Mouse (Mus musculus) intestine, postnatal 0 days (tissue): Measurements from ENCODE around the gene Arrdc4. TPM values are rescaled to one million over a fixed set of nuclear protein-coding genes. Genes with fewer than 3 reads are reported as not detected.
A peak's percentile ranks its signal among the peaks of the same experiment; 100 is the strongest.

Experiments used
- ATAC-seq: fragments of 200-750 bp; cut with Nextera tagmentation; 2 replicates; pipeline ENCODE4 v1.8.0; 2017; ENCODE audit warnings: mild to moderate bottlenecking, moderate TSS enrichment, moderate library complexity
- H3K27ac ChIP-seq: fragments of 300-500 bp; sonication (generic); 2 replicates; pipeline ENCODE4 v1.5.1; 2014; ENCODE audit warnings: mild to moderate bottlenecking, low read depth, low read length, moderate library complexity
- H3K27me3 ChIP-seq: fragments of 300-500 bp; sonication (generic); replicated peaks from 2 replicates; pipeline ENCODE4 v1.6.1; 2014; ENCODE audit warnings: low read length, mixed read lengths; ENCODE audit not compliant: control insufficient read depth, insufficient read depth
- H3K36me3 ChIP-seq: fragments of 300-500 bp; sonication (generic); 2 replicates; pipeline ENCODE4 v1.6.1; 2014; ENCODE audit warnings: mild to moderate bottlenecking, moderate library complexity; ENCODE audit not compliant: control insufficient read depth, insufficient read depth
- H3K4me1 ChIP-seq: fragments of 300-500 bp; sonication (generic); replicated peaks from 2 replicates; pipeline ENCODE4 v1.6.1; 2014; ENCODE audit warnings: antibody characterized with exemption, low read length, mixed read lengths; ENCODE audit not compliant: control insufficient read depth, insufficient read depth
- H3K4me2 ChIP-seq: fragments of 300-500 bp; sonication (generic); replicated peaks from 2 replicates; pipeline ENCODE4 v1.6.1; 2014; ENCODE audit warnings: low read depth, mild to moderate bottlenecking, moderate library complexity
- H3K4me3 ChIP-seq: fragments of 300-500 bp; sonication (generic); 2 replicates; pipeline ENCODE4 v1.5.1; 2014; ENCODE audit warnings: low read depth, low read length
- H3K9ac ChIP-seq: fragments of 300-500 bp; sonication (generic); 2 replicates; pipeline ENCODE4 v1.6.1; 2014; ENCODE audit warnings: mild to moderate bottlenecking, low read depth, low read length
- H3K9me3 ChIP-seq: fragments of 300-500 bp; sonication (generic); 2 replicates; pipeline ENCODE4 v1.6.1; 2016; ENCODE audit warnings: mixed run types; ENCODE audit not compliant: control insufficient read depth
- CTCF ChIP-seq: sonication (generic); IDR thresholded peaks from 2 replicates; pipeline ENCODE4 v1.5.1; 2016; ENCODE audit warnings: low read depth, mild to moderate bottlenecking, control low read depth, antibody characterized with exemption, moderate library complexity
- WGBS: fragments of 180-500 bp; shearing (Covaris S2); extraction: QIAGEN DNeasy Blood & Tissue Kit; methylation state at CpG from one replicate; pipeline ENCODE4 v1.1.7; 2014; 5-methylcytosine and 5-hydroxymethylcytosine counted together
- polyA plus RNA-seq: library from polyadenylated mRNA; unstranded; fragments of >200 nt; fragmentation: Nextera tagmentation; extraction: Ambion mirVana; gene quantifications from 2 replicates; pipeline ENCODE4 v1.2.1, GENCODE M21; 2015

The Arrdc4 gene
- polyA plus RNA-seq = 104 and 107 TPM in 2 replicates

- Histone ChIP-seq H3K4me2 (peak within 1 kb of the TSS; percentile 70), H3K27ac (peak within 1 kb of the TSS; percentile 98), H3K4me1 (peaks cover 13% of the 10 kb centered on the region), H3K9ac (peak within 1 kb of the TSS; percentile 92), H3K4me3 (peak within 1 kb of the TSS; percentile 74), H3K36me3 (peaks cover 9% of the 10 kb centered on the region), H3K27me3 (no peaks in the 10 kb centered on the region), H3K9me3 (no peaks in the 10 kb centered on the region)
- TF ChIP-seq CTCF = no peak
- WGBS = under 1% methylated on average over 54 of the region's 54 CpGs
- peak; percentile 99 for ATAC-seq
Measured at GRCm38 (mm10) chr7:68748761-68749635, at the start of gene Arrdc4. Gene Arrdc4 (minus strand): TSS chr7:68749241.

- WGBS = 74% methylated on average over 5 of the region's 5 CpGs
- no peak overlapping the region for H3K9ac ChIP-seq
- ATAC-seq = no peak
Measured at GRCm38 (mm10) chr7:68795578-68795977, 46.5 kb upstream of the Arrdc4 start.

GRCm38 (mm10) chr7:68788711-68789110, 39.7 kb upstream of the Arrdc4 start:
- H3K27ac ChIP-seq = no peak overlapping the region
- H3K9me3 ChIP-seq = no peaks in the 10 kb centered on the region
- no peak overlapping the region for H3K4me2 ChIP-seq
- WGBS = 69% methylated on average over 3 of the region's 3 CpGs
- TF ChIP-seq CTCF = no peak
- no peaks in the 10 kb centered on the region for H3K36me3 ChIP-seq
- no peaks in the 10 kb centered on the region for H3K4me1 ChIP-seq
- no peak overlapping the region for H3K4me3 ChIP-seq
- H3K27me3 ChIP-seq = no peaks in the 10 kb centered on the region
- H3K9ac ChIP-seq = no peak overlapping the region
- ATAC-seq = no peak

More at GRCm38 (mm10) chr7:68795578-68795977, 46.5 kb upstream of the Arrdc4 start:
- Histone ChIP-seq H3K27me3 (no peaks in the 10 kb centered on the region), H3K36me3 (no peaks in the 10 kb centered on the region), H3K27ac (no peak overlapping the region), H3K4me2 (no peak overlapping the region), H3K4me3 (no peak overlapping the region), H3K4me1 (no peaks in the 10 kb centered on the region), H3K9me3 (no peaks in the 10 kb centered on the region)
- TF ChIP-seq CTCF = no peak

- Histone ChIP-seq H3K27ac (peak overlapping the region; percentile 74), H3K36me3 (no peaks in the 10 kb centered on the region), H3K4me3 (no peak overlapping the region), H3K4me1 (no peaks in the 10 kb centered on the region; the same call in 1 of the 2 replicates), H3K9me3 (no peaks in the 10 kb centered on the region), H3K27me3 (no peaks in the 10 kb centered on the region), H3K4me2 (no peak overlapping the region), H3K9ac (no peak overlapping the region)
- no peak for TF ChIP-seq CTCF
- peak; percentile 23 for ATAC-seq
- WGBS = 47% methylated on average over 2 of the region's 2 CpGs
Measured at GRCm38 (mm10) chr7:68771757-68772094, 22.7 kb upstream of the Arrdc4 start.

GRCm38 (mm10) chr7:68770894-68771756, 22.1 kb upstream of the Arrdc4 start:
- peak; percentile 95 for ATAC-seq
- H3K4me3 ChIP-seq = no peak overlapping the region
- peak overlapping the region; percentile 74 for H3K27ac ChIP-seq
- no peaks in the 10 kb centered on the region for H3K27me3 ChIP-seq
- no peak overlapping the region for H3K9ac ChIP-seq
- 34% methylated on average over 7 of the region's 7 CpGs for WGBS
- H3K36me3 ChIP-seq = no peaks in the 10 kb centered on the region
- no peak for TF ChIP-seq CTCF
- H3K4me1 ChIP-seq = no peaks in the 10 kb centered on the region; the same call in 1 of the 2 replicates
- H3K9me3 ChIP-seq = no peaks in the 10 kb centered on the region
- no peak overlapping the region for H3K4me2 ChIP-seq

GRCm38 (mm10) chr7:68765926-68766325, 16.9 kb upstream of the Arrdc4 start:
- Histone ChIP-seq H3K4me3 (no peak overlapping the region), H3K4me1 (no peaks in the 10 kb centered on the region; the same call in 1 of the 2 replicates), H3K27me3 (no peaks in the 10 kb centered on the region), H3K4me2 (no peak overlapping the region), H3K9ac (no peak overlapping the region), H3K36me3 (no peaks in the 10 kb centered on the region), H3K27ac (no peak overlapping the region), H3K9me3 (no peaks in the 10 kb centered on the region)
- WGBS = 63% methylated on average over 4 of the region's 4 CpGs
- ATAC-seq = no peak
- no peak for TF ChIP-seq CTCF
